Mouse (Mus musculus) yolk sac, embryonic 10.5 days (tissue): ENCODE data around the gene Unc50.

Source experiments
- DNase-seq: peaks from one replicate; pipeline ENCODE4 v3.0.0-alpha.2; 2017; ENCODE audit warnings: low spot score

The Unc50 gene

DNA sequence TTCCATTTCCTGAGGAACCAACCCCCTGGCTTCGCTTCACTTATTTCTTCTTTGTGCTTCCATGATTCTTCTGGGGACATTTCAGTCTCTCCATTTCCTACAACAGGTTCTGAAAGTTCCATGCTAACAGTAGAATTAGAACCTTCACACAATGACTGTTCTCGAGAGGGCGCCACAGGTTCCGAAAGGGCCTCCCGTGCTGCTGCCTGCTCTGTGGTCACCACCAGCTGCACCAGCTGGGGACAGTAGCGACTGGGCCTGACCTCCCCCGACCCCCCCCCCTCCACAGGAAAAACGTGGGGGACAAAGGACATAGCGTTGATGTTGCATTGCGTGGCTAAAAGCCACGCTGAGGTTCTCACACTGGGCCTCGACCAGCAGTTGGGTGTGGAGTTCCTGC, 58.6 kb downstream of the Unc50 start:
- DNase-seq: no peak
